In genomic region chr7:36469386-36469785, GRCm38 (mm10) we compare ENCODE assay signal across 28 mouse cellular contexts.
DNase-seq lines count a peak whose midpoint lies in the region; ATAC-seq and TF ChIP-seq lines count a peak whose summit lies in the region.
"Had no signal": no experiment of that assay in that cellular context is flagged by ENCODE, and none has a peak within 500 bp of the region (broad histone marks: within the 10 kb centered on the region; RNA-seq: fewer than 3 reads in every experiment).

No protein-coding gene starts in this region.

- no peaks in the 10 kb centered on the region for H3K27me3 ChIP-seq in kidney, adult 2 months (replicated peaks; ENCODE audit: control insufficient read depth, insufficient read depth, low read length)
- H3K27me3 ChIP-seq in kidney, embryonic 16.5 days (ENCODE audit: insufficient read depth, low read length) = no peaks in the 10 kb centered on the region
- no peaks in the 10 kb centered on the region for H3K27me3 ChIP-seq in kidney, postnatal 0 days (ENCODE audit: insufficient read depth, low read length)
- H3K27me3 ChIP-seq in lung, embryonic 16.5 days (ENCODE audit: control insufficient read depth, insufficient read depth, low read depth, low read length) = no peaks in the 10 kb centered on the region
- H3K27me3 ChIP-seq: CH12.LX; embryonic facial prominence, embryonic 12.5 days; embryonic facial prominence, embryonic 15.5 days; heart, embryonic 13.5 days; hindbrain, embryonic 15.5 days; Patski had no signal

- no peaks in the 10 kb centered on the region for H3K4me1 ChIP-seq in kidney, adult 2 months (ENCODE audit: control insufficient read depth, insufficient read depth, low read length)
- H3K4me1 ChIP-seq in kidney, embryonic 16.5 days (ENCODE audit: insufficient read depth, low read length) = peaks cover 3% of the 10 kb centered on the region; the same call in 1 of the 2 replicates
- H3K4me1 ChIP-seq in kidney, postnatal 0 days (replicated peaks; ENCODE audit: insufficient read depth, low read length) = no peaks in the 10 kb centered on the region
- H3K4me1 ChIP-seq in lung, embryonic 16.5 days (replicated peaks; ENCODE audit: control insufficient read depth, insufficient read depth, low read length) = no peaks in the 10 kb centered on the region
- H3K4me1 ChIP-seq: embryonic facial prominence, embryonic 12.5 days; embryonic facial prominence, embryonic 15.5 days; heart, embryonic 13.5 days; hindbrain, embryonic 15.5 days had no signal

- no peaks in the 10 kb centered on the region for H3K36me3 ChIP-seq in kidney, adult 2 months (ENCODE audit: control insufficient read depth, insufficient read depth, low read length)
- H3K36me3 ChIP-seq in kidney, embryonic 16.5 days (ENCODE audit: insufficient read depth, low read length) = no peaks in the 10 kb centered on the region
- H3K36me3 ChIP-seq in kidney, postnatal 0 days (ENCODE audit: insufficient read depth, low read length) = no peaks in the 10 kb centered on the region
- H3K36me3 ChIP-seq in lung, embryonic 16.5 days (ENCODE audit: control insufficient read depth, insufficient read depth, low read length) = no peaks in the 10 kb centered on the region
- H3K36me3 ChIP-seq: embryonic facial prominence, embryonic 12.5 days; embryonic facial prominence, embryonic 15.5 days; G1E; heart, embryonic 13.5 days; hindbrain, embryonic 15.5 days had no signal

- H3K9me3 ChIP-seq in kidney, embryonic 16.5 days (ENCODE audit: low read length) = no peaks in the 10 kb centered on the region
- H3K9me3 ChIP-seq in kidney, postnatal 0 days (replicated peaks; ENCODE audit: low read length) = no peaks in the 10 kb centered on the region
- H3K9me3 ChIP-seq in lung, embryonic 16.5 days (ENCODE audit: control insufficient read depth, low read length) = no peaks in the 10 kb centered on the region
- H3K9me3 ChIP-seq: embryonic facial prominence, embryonic 12.5 days; embryonic facial prominence, embryonic 15.5 days; heart, embryonic 13.5 days; hindbrain, embryonic 15.5 days had no signal

- no peak overlapping the region for H3K4me3 ChIP-seq in kidney, adult 2 months (ENCODE audit: insufficient read depth, low read depth, low read length)
- no peak overlapping the region for H3K4me3 ChIP-seq in kidney, embryonic 16.5 days (ENCODE audit: low read length)
- no peak overlapping the region for H3K4me3 ChIP-seq in kidney, postnatal 0 days (replicated peaks; ENCODE audit: low read depth, low read length)
- H3K4me3 ChIP-seq in lung, embryonic 16.5 days (ENCODE audit: low read length) = no peak overlapping the region
- H3K4me3 ChIP-seq: embryonic facial prominence, embryonic 12.5 days; embryonic facial prominence, embryonic 15.5 days; gastrocnemius, adult 2 months; heart, embryonic 13.5 days; hindbrain, embryonic 15.5 days had no signal

- H3K9ac ChIP-seq in kidney, embryonic 16.5 days (replicated peaks; ENCODE audit: low read length) = no peak overlapping the region
- H3K9ac ChIP-seq in kidney, postnatal 0 days (ENCODE audit: low read depth, low read length) = no peak overlapping the region
- no peak overlapping the region for H3K9ac ChIP-seq in lung, embryonic 16.5 days (ENCODE audit: low read length)
- H3K9ac ChIP-seq: embryonic facial prominence, embryonic 12.5 days; embryonic facial prominence, embryonic 15.5 days; forebrain, postnatal 0 days; heart, embryonic 13.5 days; hindbrain, embryonic 15.5 days had no signal

- no peak for ATAC-seq in kidney, embryonic 16.5 days (ENCODE audit: low FRiP score, low TSS enrichment)
- no peak for ATAC-seq in kidney, postnatal 0 days (replicated peaks; ENCODE audit: low FRiP score, low read depth)
- 0 out of 2 replicates have a peak, but pooled peaks have one; percentile 31 for ATAC-seq in lung, embryonic 16.5 days (ENCODE audit: low read depth)
- ATAC-seq: forebrain, embryonic 14.5 days; forebrain, postnatal 0 days; Patski had no signal

- H3K27ac ChIP-seq in kidney, adult 2 months (ENCODE audit: insufficient read depth, low read depth, low read length) = no peak overlapping the region
- no peak overlapping the region for H3K27ac ChIP-seq in kidney, embryonic 16.5 days (ENCODE audit: low read length)
- H3K27ac ChIP-seq in kidney, postnatal 0 days = no peak overlapping the region
- no peak overlapping the region for H3K27ac ChIP-seq in lung, embryonic 16.5 days (ENCODE audit: low read length)
- H3K27ac ChIP-seq: embryonic facial prominence, embryonic 12.5 days; embryonic facial prominence, embryonic 15.5 days; gastrocnemius, adult 2 months; heart, embryonic 13.5 days; hindbrain, embryonic 15.5 days had no signal

- peak; percentile 9 for DNase-seq in kidney, adult 2 months
- DNase-seq in kidney, postnatal 0 days (ENCODE audit: low spot score) = peak; percentile 52
- DNase-seq in kidney, adult 18-20 months = no peak
- DNase-seq in lung, postnatal 25 days (ENCODE audit: low spot score) = no peak
- peak; percentile 27 for DNase-seq in kidney, postnatal 14 days
- no peak for DNase-seq in adipocyte (ENCODE audit: low spot score)
- DNase-seq: adrenal gland, adult 2 months; adrenal gland, postnatal 14 days; B cell, adult 2 months; cerebellum, adult 11 months; cerebellum, adult 2 months; cerebellum, adult 9-11 months; cerebellum, postnatal 25 days; forebrain, postnatal 0 days; gastrocnemius, adult 2 months; gastrocnemius, postnatal 14 days; heart, postnatal 14 days; heart, postnatal 4 days had no signal

- H3K4me2 ChIP-seq in kidney, embryonic 16.5 days (replicated peaks; ENCODE audit: low read depth, low read length) = no peak overlapping the region
- H3K4me2 ChIP-seq in kidney, postnatal 0 days (ENCODE audit: low read length) = no peak overlapping the region
- no peak overlapping the region for H3K4me2 ChIP-seq in lung, embryonic 16.5 days (ENCODE audit: low read depth, low read length)
- H3K4me2 ChIP-seq: embryonic facial prominence, embryonic 12.5 days; embryonic facial prominence, embryonic 15.5 days; heart, embryonic 13.5 days; hindbrain, embryonic 15.5 days had no signal

- no peak for TF ChIP-seq CTCF in kidney, adult 2 months (conservative IDR thresholded peaks at IDR 0.05; ENCODE audit: insufficient read depth, insufficient read length, low read depth, low read length)
- no peak for TF ChIP-seq CTCF in kidney, postnatal 0 days (IDR thresholded peaks at IDR 0.05; ENCODE audit: low read depth)

- TF ChIP-seq POLR2A in kidney, adult 2 months (IDR thresholded peaks at IDR 0.05; ENCODE audit: low read depth, low read length) = no peak

Comparison
In these comparisons a context has a peak if more than half of its experiments do, and no peak if none do; other contexts are left out.
1. DNase-seq: peak in kidney, adult 2 months (single experiment), kidney, postnatal 0 days (single experiment) and kidney, postnatal 14 days (single experiment); none in kidney, adult 18-20 months (single experiment), lung, postnatal 25 days (single experiment) and adipocyte (single experiment).